Mouse (Mus musculus) gonadal fat pad, adult 2 months (tissue): ENCODE results near the gene Gchfr. TPM values are rescaled to one million over a fixed set of nuclear protein-coding genes. Genes with fewer than 3 reads are reported as not detected.

Source experiments
- polyA plus RNA-seq: library from polyadenylated mRNA; depleted of rRNA; stranded (reverse); fragments of >200 nt; gene quantifications from 2 replicates; pipeline ENCODE4 v1.2.3, GENCODE M21; 2012; rRNA removed

The Gchfr gene
- polyA plus RNA-seq, 1 experiment = 15.6 TPM

Other genes with a start within 250 kb of the Gchfr start
- gene Chst14, start 241.3 kb upstream of the Gchfr start, polyA plus RNA-seq = 11.8 and 12.0 TPM in 2 replicates
- gene Ccdc32, start 138.4 kb upstream of the Gchfr start, polyA plus RNA-seq = 7.4 and 10.3 TPM in 2 replicates
- gene Rpusd2, start 133.0 kb upstream of the Gchfr start, polyA plus RNA-seq = 2.8 and 3.5 TPM in 2 replicates
- 0.10 and 0.27 TPM in 2 replicates for gene Knl1, start 120.7 kb upstream of the Gchfr start, polyA plus RNA-seq
- 2.1 and 2.6 TPM in 2 replicates for gene Rad51, start 55.0 kb upstream of the Gchfr start, polyA plus RNA-seq
- 23.1 and 24.5 TPM in 2 replicates for gene Rmdn3, start 10.7 kb upstream of the Gchfr start, polyA plus RNA-seq
- gene Gm14137, start 6.7 kb downstream of the Gchfr start, polyA plus RNA-seq = 0.03 TPM in 1 of 2 replicates, not detected in the other
- 45.3 and 57.7 TPM in 2 replicates for gene Zfyve19, start 40.8 kb downstream of the Gchfr start, polyA plus RNA-seq
- 6.7 and 8.9 TPM in 2 replicates for gene Dnajc17, start 41.0 kb downstream of the Gchfr start, polyA plus RNA-seq
- gene Ppp1r14d, start 62.1 kb downstream of the Gchfr start, polyA plus RNA-seq = 1.2 and 1.7 TPM in 2 replicates
- 38.8 and 49.1 TPM in 2 replicates for gene Spint1, start 69.6 kb downstream of the Gchfr start, polyA plus RNA-seq
- 0.27 and 0.57 TPM in 2 replicates for gene Rhov, start 103.5 kb downstream of the Gchfr start, polyA plus RNA-seq
- gene Vps18, start 121.0 kb downstream of the Gchfr start, polyA plus RNA-seq = 23.3 and 23.6 TPM in 2 replicates
- gene Dll4, start 158.0 kb downstream of the Gchfr start, polyA plus RNA-seq = 24.4 and 24.5 TPM in 2 replicates
- 9.2 and 10.3 TPM in 2 replicates for gene Chac1, start 183.5 kb downstream of the Gchfr start, polyA plus RNA-seq